Comparison of ENCODE assay signal across 30 mouse cellular contexts in the genomic region with DNA sequence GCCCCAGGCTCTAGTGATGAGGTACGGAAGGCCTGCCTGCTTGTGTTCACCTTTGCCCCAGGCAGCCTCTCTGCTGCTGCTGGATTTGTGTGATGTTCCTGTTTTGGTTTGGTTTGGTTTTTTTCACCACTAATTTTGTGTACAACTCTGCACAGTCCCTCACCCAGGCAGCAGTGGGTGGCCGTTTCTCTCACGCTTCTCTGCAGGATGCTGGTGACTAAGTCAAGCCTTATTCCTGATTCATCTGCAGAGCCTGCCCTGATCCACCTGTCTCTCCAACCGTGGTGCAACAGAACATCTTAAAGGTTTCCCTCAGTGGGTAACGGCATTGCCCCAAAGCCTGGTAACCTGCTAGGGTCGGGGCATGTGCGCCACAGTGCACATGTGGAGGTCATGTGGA. TPM values are rescaled to one million over a fixed set of nuclear protein-coding genes. Genes with fewer than 3 reads are reported as not detected.
DNase-seq lines count a peak whose midpoint lies in the region; ATAC-seq and TF ChIP-seq lines count a peak whose summit lies in the region.
"Had no signal": no experiment of that assay in that cellular context is flagged by ENCODE, and none has a peak within 500 bp of the region (broad histone marks: within the 10 kb centered on the region; RNA-seq: fewer than 3 reads in every experiment).

No protein-coding gene starts in this region.

- H3K27ac ChIP-seq in liver, embryonic 13.5 days: no peak overlapping the region
- no peak overlapping the region for H3K27ac ChIP-seq in liver, postnatal 0 days (ENCODE audit: low read depth)
- H3K27ac ChIP-seq: embryonic facial prominence, embryonic 10.5 days; embryonic facial prominence, embryonic 13.5 days; forebrain, embryonic 13.5 days; heart, embryonic 15.5 days; hindbrain, embryonic 10.5 days; hindbrain, embryonic 13.5 days had no signal

- no peak overlapping the region for H3K9ac ChIP-seq in liver, embryonic 13.5 days
- H3K9ac ChIP-seq in liver, postnatal 0 days (replicated peaks): no peak overlapping the region
- H3K9ac ChIP-seq: embryonic facial prominence, embryonic 13.5 days; forebrain, embryonic 13.5 days; heart, embryonic 12.5 days; heart, embryonic 15.5 days; hindbrain, embryonic 13.5 days had no signal

- H3K4me1 ChIP-seq in liver, embryonic 13.5 days (replicated peaks): peaks cover 3% of the 10 kb centered on the region
- no peaks in the 10 kb centered on the region for H3K4me1 ChIP-seq in liver, postnatal 0 days (ENCODE audit: insufficient read depth)
- H3K4me1 ChIP-seq: forebrain, embryonic 13.5 days; heart, embryonic 12.5 days; heart, embryonic 15.5 days had no signal

- peak; percentile 40; the same call in 1 of the 2 replicates for ATAC-seq in liver, embryonic 13.5 days (ENCODE audit: low read depth)
- ATAC-seq in liver, postnatal 0 days: peak; percentile 5; the same call in 1 of the 2 replicates
- ATAC-seq: forebrain, embryonic 13.5 days; forebrain, embryonic 16.5 days had no signal

- no peaks in the 10 kb centered on the region for H3K27me3 ChIP-seq in liver, embryonic 13.5 days
- H3K27me3 ChIP-seq in liver, postnatal 0 days (ENCODE audit: insufficient read depth, low read length): no peaks in the 10 kb centered on the region
- H3K27me3 ChIP-seq: CH12.LX; embryonic facial prominence, embryonic 13.5 days; heart, embryonic 12.5 days; heart, embryonic 15.5 days; hindbrain, embryonic 13.5 days had no signal

- DNase-seq in heart, adult 11 months: peak; percentile 67
- DNase-seq in heart, adult 8-10 months (ENCODE audit: low spot score): no peak
- no peak for DNase-seq in liver, embryonic 13.5 days
- DNase-seq in liver: no peak
- peak; percentile 20 for DNase-seq in right cerebral cortex, postnatal 25 days
- DNase-seq in right cerebral cortex, postnatal 36 days (ENCODE audit: low spot score in 2 of 2): no peak
- no peak for DNase-seq in liver, postnatal 0 days
- no peak for DNase-seq in spleen, postnatal 4 days (ENCODE audit: low spot score in 2 of 2)
- DNase-seq: adrenal gland, adult 2 months; adrenal gland, postnatal 14 days; B cell, adult 2 months; cerebellum, adult 11-12 months; cerebellum, adult 8-10 months; cerebellum, postnatal 10 days; cerebellum, postnatal 36 days; embryo, embryonic 11 days; gastrocnemius, postnatal 36 days; heart, postnatal 10 days; heart, postnatal 36 days had no signal

- TF ChIP-seq CTCF in liver, postnatal 0 days (IDR thresholded peaks at IDR 0.05; ENCODE audit: low read depth): no peak

- H3K4me2 ChIP-seq in liver, embryonic 13.5 days: no peak overlapping the region
- H3K4me2 ChIP-seq in liver, postnatal 0 days (ENCODE audit: low read depth, low read length): no peak overlapping the region
- H3K4me2 ChIP-seq: embryonic facial prominence, embryonic 13.5 days; forebrain, embryonic 13.5 days; heart, embryonic 12.5 days; heart, embryonic 15.5 days; hindbrain, embryonic 13.5 days had no signal

- H3K9me3 ChIP-seq in liver, embryonic 13.5 days (replicated peaks): no peaks in the 10 kb centered on the region
- H3K9me3 ChIP-seq in liver, postnatal 0 days (ENCODE audit: low read length): no peaks in the 10 kb centered on the region
- H3K9me3 ChIP-seq: embryonic facial prominence, embryonic 10.5 days; embryonic facial prominence, embryonic 13.5 days; forebrain, embryonic 13.5 days; G1E; heart, embryonic 12.5 days; heart, embryonic 15.5 days; hindbrain, embryonic 10.5 days; hindbrain, embryonic 13.5 days had no signal

- H3K4me3 ChIP-seq in liver, embryonic 13.5 days (replicated peaks): no peak overlapping the region
- H3K4me3 ChIP-seq in liver, postnatal 0 days (ENCODE audit: low read depth, low read length): no peak overlapping the region
- H3K4me3 ChIP-seq: embryonic facial prominence, embryonic 10.5 days; embryonic facial prominence, embryonic 13.5 days; erythroblast, embryonic 14.5 days; forebrain, embryonic 13.5 days; heart, embryonic 12.5 days; heart, embryonic 15.5 days; hindbrain, embryonic 10.5 days; hindbrain, embryonic 13.5 days had no signal

- TF ChIP-seq EP300 in liver, postnatal 0 days (IDR thresholded peaks at IDR 0.05; ENCODE audit: low read depth): no peak

- WGBS in liver, embryonic 13.5 days (ENCODE audit: insufficient replicate concordance): 63% methylated on average over 7 of the region's 7 CpGs
- 55% methylated on average over 7 of the region's 7 CpGs for WGBS in liver, postnatal 0 days (ENCODE audit: insufficient replicate concordance)

- peaks cover 5% of the 10 kb centered on the region; the same call in 1 of the 2 replicates for H3K36me3 ChIP-seq in liver, embryonic 13.5 days
- 0 out of 2 replicates have a peak, but pooled peaks cover 3% of the 10 kb centered on the region for H3K36me3 ChIP-seq in liver, postnatal 0 days (replicated peaks; ENCODE audit: insufficient read depth, low read length)
- H3K36me3 ChIP-seq: embryonic facial prominence, embryonic 13.5 days; hindbrain, embryonic 10.5 days had no signal

RNA-seq across cellular contexts. Expression of a gene that starts 49.3 kb away (rescaled TPM):
- total RNA-seq in heart, adult 8-10 months (2022): 100 to 1,000 TPM in 2 of 4 experiments, 10 to 100 TPM in 2; 93.7 to 107 (median 101) TPM
- 142 and 164 TPM in 2 replicates for polyA plus RNA-seq in liver, embryonic 13.5 days (2015; fragmentation: Nextera tagmentation; extraction: Ambion mirVana)
- 116 and 129 TPM in 2 replicates for polyA plus RNA-seq in liver, postnatal 0 days (2015; fragmentation: Nextera tagmentation; extraction: Ambion mirVana)

Comparison
In these comparisons a context has a peak if more than half of its experiments do, and no peak if none do; other contexts are left out.
1. DNase-seq: peak in heart, adult 11 months (single experiment) and right cerebral cortex, postnatal 25 days (single experiment); none in heart, adult 8-10 months (single experiment), liver, embryonic 13.5 days (single experiment), liver (single experiment), right cerebral cortex, postnatal 36 days (0 of 2), liver, postnatal 0 days (single experiment) and spleen, postnatal 4 days (0 of 2).